Mouse (Mus musculus) CH12.LX (cell line): ENCODE results near the gene Gm20388. TPM values are rescaled to one million over a fixed set of nuclear protein-coding genes. Genes with fewer than 3 reads are reported as not detected.
"Not testable (repeated sequence)": the region's sequence is repeated elsewhere in the genome, so short reads cannot be mapped to it uniquely, and the experiment has no call there.

Experiments used
- DNase-seq: peaks from one replicate; pipeline ENCODE4 v3.0.0-alpha.2; 2013; ENCODE audit errors: extremely low read depth
- H3K27ac ChIP-seq: 2 replicates; pipeline ENCODE4 v1.5.1; 2012; ENCODE audit warnings: low read depth, mild to moderate bottlenecking, control low read depth, moderate library complexity; ENCODE audit not compliant: insufficient read depth
- H3K27me3 ChIP-seq: replicated peaks from 2 replicates; pipeline ENCODE3; 2012; ENCODE audit warnings: inconsistent platforms
- H3K36me3 ChIP-seq, 2 experiments: replicated peaks in 1 of 2; 2 replicates each; pipeline versions ENCODE3 to v1.6.1; 2012; ENCODE audit warnings: inconsistent platforms in 1 of 2, low read length in 1 of 2, mild to moderate bottlenecking in 1 of 2, mixed read lengths in 1 of 2, moderate library complexity in 1 of 2; ENCODE audit not compliant: control insufficient read depth in 1 of 2, insufficient read depth in 1 of 2
- H3K4me1 ChIP-seq, 2 experiments: 2 replicates each; pipeline ENCODE4 v1.6.1; 2012; ENCODE audit warnings: inconsistent platforms in 1 of 2, moderate library complexity in 1 of 2; ENCODE audit not compliant: insufficient read depth in 2 of 2, control insufficient read depth in 1 of 2
- H3K4me2 ChIP-seq: 2 replicates; pipeline ENCODE4 v1.6.1; 2012; ENCODE audit warnings: low read depth, mild to moderate bottlenecking, control low read depth; ENCODE audit not compliant: poor library complexity, insufficient read depth, severe bottlenecking
- H3K4me3 ChIP-seq, 3 experiments: fragments of 150-350 bp in 1 of 3; sonication (generic) in 1 of 3; replicated peaks in 1 of 3; 2 replicates each; pipeline versions ENCODE3 to v1.5.1; 2011 to 2012; ENCODE audit warnings: low read depth in 2 of 3, low read length in 2 of 3, mild to moderate bottlenecking in 2 of 3, moderate library complexity in 2 of 3, control low read depth in 1 of 3, improper control_type of control experiment in 1 of 3, inconsistent platforms in 1 of 3, mixed read lengths in 1 of 3; ENCODE audit not compliant: poor library complexity in 1 of 3
- H3K79me2 ChIP-seq: replicated peaks from 2 replicates; pipeline ENCODE4 v1.6.1; 2012; ENCODE audit warnings: mild to moderate bottlenecking, moderate library complexity; ENCODE audit not compliant: control insufficient read depth, poor library complexity, insufficient read depth, severe bottlenecking; ENCODE audit errors: extremely low read depth
- H3K9ac ChIP-seq: 2 replicates; pipeline ENCODE4 v1.6.1; 2012; ENCODE audit warnings: low read depth, mild to moderate bottlenecking, control low read depth, moderate library complexity; ENCODE audit not compliant: insufficient read depth
- H3K9me3 ChIP-seq: replicated peaks from 2 replicates; pipeline ENCODE3; 2012; ENCODE audit warnings: low read length, inconsistent platforms, mixed read lengths
- BHLHE40 ChIP-seq: IDR thresholded peaks from 2 replicates; pipeline ENCODE4 v1.6.1; 2011; ENCODE audit warnings: mild to moderate bottlenecking, low read depth, low read length, improper control_type of control experiment
- EP300 ChIP-seq: IDR thresholded peaks from 2 replicates; pipeline ENCODE4 v1.6.1; 2011; ENCODE audit warnings: low read length, improper control_type of control experiment
- ETS1 ChIP-seq: conservative IDR thresholded peaks from 2 replicates; pipeline ENCODE4 v1.6.1; 2012; ENCODE audit warnings: low read depth, mild to moderate bottlenecking, inconsistent platforms, low read length, improper control_type of control experiment, moderate library complexity
- HCFC1 ChIP-seq: IDR thresholded peaks from 2 replicates; pipeline ENCODE4 v1.6.1; 2012; ENCODE audit warnings: low read depth, mild to moderate bottlenecking, inconsistent platforms, low read length, improper control_type of control experiment
- IRF4 ChIP-seq: IDR thresholded peaks from 2 replicates; pipeline ENCODE4 v1.6.1; 2014; ENCODE audit warnings: low read depth, mild to moderate bottlenecking, inconsistent platforms, low read length, improper control_type of control experiment
- KAT2A ChIP-seq: IDR thresholded peaks from 2 replicates; pipeline ENCODE4 v1.6.1; 2012; ENCODE audit warnings: low read length, improper control_type of control experiment, inconsistent platforms; ENCODE audit not compliant: insufficient replicate concordance
- MAX ChIP-seq: IDR thresholded peaks from 2 replicates; pipeline ENCODE4 v1.6.1; 2011; ENCODE audit warnings: low read length, improper control_type of control experiment
- MXI1 ChIP-seq: IDR thresholded peaks from 2 replicates; pipeline ENCODE4 v1.6.1; 2011; ENCODE audit warnings: mild to moderate bottlenecking, low read depth, low read length, improper control_type of control experiment
- MYC ChIP-seq: IDR thresholded peaks from 2 replicates; pipeline ENCODE4 v1.6.1; 2011; ENCODE audit warnings: low read depth, mild to moderate bottlenecking, improper control_type of control experiment, low read length
- NRF1 ChIP-seq: IDR thresholded peaks from 2 replicates; pipeline ENCODE4 v1.6.1; 2014; ENCODE audit warnings: low read depth, mild to moderate bottlenecking, inconsistent platforms, low read length, improper control_type of control experiment, moderate library complexity
- TCF12 ChIP-seq: IDR thresholded peaks from 2 replicates; pipeline ENCODE4 v1.6.1; 2014; ENCODE audit warnings: low read depth, mild to moderate bottlenecking, inconsistent platforms, low read length, improper control_type of control experiment
- UBTF ChIP-seq: IDR thresholded peaks from 2 replicates; pipeline ENCODE4 v1.6.1; 2012; ENCODE audit warnings: low read depth, mild to moderate bottlenecking, inconsistent platforms, low read length, improper control_type of control experiment, moderate library complexity
- ZC3H11A ChIP-seq: IDR thresholded peaks from 2 replicates; pipeline ENCODE4 v1.6.1; 2012; ENCODE audit warnings: low read depth, mild to moderate bottlenecking, inconsistent platforms, low read length, improper control_type of control experiment
- ZKSCAN1 ChIP-seq: IDR thresholded peaks from 2 replicates; pipeline ENCODE4 v1.6.1; 2012; ENCODE audit warnings: low read depth, inconsistent platforms, low read length, improper control_type of control experiment, borderline replicate concordance
- ZNF384 ChIP-seq: IDR thresholded peaks from 2 replicates; pipeline ENCODE4 v1.6.1; 2012; ENCODE audit warnings: low read depth, low read length, improper control_type of control experiment, inconsistent platforms
- dilution Hi-C: fragments of 300-500 bp; cut with MboI; formaldehyde crosslinking; loops from 2 replicates; pipeline ENCODE4 v1.14.3; 2020; ENCODE audit warnings: low sequenced_read_pairs; ENCODE audit not compliant: extremely low pct_unique_long_range_greater_than_20kb, extremely low pct_ligation_motif_present
- in situ Hi-C: fragments of 300-500 bp; cut with MboI; formaldehyde crosslinking; loops from 3 replicates; pipeline ENCODE4 v1.14.3; 2019; ENCODE audit warnings: low sequenced_read_pairs, low pct_ligation_motif_present, low pct_unique_long_range_greater_than_20kb, mixed read lengths
- polyA plus RNA-seq: library from polyadenylated mRNA; unstranded; fragments of >175 nt; gene quantifications from 2 replicates; pipeline ENCODE4 v1.2.1, GENCODE M21; 2012; ENCODE audit warnings: low read depth; ENCODE audit not compliant: insufficient read length
- total RNA-seq, 2 experiments: library from RNA; depleted of rRNA; stranded (reverse); fragments of 300-350 nt in 1 of 2; fragments of >200 nt in 1 of 2; gene quantifications; 2 replicates each; pipeline ENCODE4 v1.2.3; 2012 to 2014

Gm20388 gene
- total and polyA plus RNA-seq, 3 experiments: 14.8 to 26.3 (median 22.2) TPM

DNA sequence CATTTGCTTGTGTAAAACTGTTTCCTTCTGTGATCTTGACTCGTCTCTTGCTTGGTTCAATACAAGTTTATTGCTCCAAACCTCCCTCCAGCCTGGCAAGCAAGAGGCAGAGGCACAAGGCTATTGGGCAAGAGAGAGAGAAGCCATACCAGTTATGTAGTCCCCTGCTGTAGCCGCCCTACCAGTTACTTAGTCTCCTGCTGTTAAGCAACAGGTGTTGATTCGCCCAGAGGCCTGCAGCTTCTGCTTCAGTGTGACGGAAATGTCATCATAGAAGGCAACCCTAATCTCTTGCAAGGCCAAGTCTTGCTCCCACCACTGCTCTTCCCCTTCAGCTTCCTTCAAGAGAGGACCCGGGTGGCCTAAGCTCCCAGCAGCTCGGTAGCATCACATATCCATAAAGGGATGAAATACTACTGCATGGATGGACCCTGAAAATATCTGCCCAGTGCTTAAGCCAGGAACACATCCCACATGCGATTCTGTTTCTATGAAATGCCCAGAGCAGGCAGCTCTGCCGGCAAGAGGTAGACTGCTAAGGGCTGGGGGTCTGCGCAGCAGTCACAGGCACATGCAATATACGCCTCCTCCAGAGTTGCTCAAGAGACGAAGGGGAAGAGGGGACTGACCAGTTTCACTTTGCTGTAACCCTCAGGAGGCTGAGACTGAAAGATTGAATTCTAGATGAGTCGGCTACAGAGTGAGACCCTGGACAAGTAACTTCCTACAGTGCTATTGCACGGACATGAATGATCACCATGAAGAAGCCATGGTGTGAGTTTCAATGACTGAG, 3369.9 kb downstream of the Gm20388 start:
- in situ Hi-C loops (no loop called here), dilution Hi-C loops (no loop called here)
- H3K27me3 ChIP-seq: no peaks in the 10 kb centered on the region
- H3K9ac ChIP-seq: no peak overlapping the region
- no peak overlapping the region for H3K4me2 ChIP-seq
- peaks cover 9 to 23% of the 10 kb centered on the region in 2 experiments for H3K4me1 ChIP-seq
- TF ChIP-seq KAT2A (no peak), NRF1 (no peak), UBTF (no peak), ZKSCAN1 (no peak), HCFC1 (no peak), TCF12 (no peak), ZC3H11A (no peak), MXI1 (no peak)
- peaks cover 37 to 79% of the 10 kb centered on the region in 2 experiments for H3K36me3 ChIP-seq
- no peaks in the 10 kb centered on the region for H3K9me3 ChIP-seq
- no peak for DNase-seq
- H3K79me2 ChIP-seq: no peaks in the 10 kb centered on the region
- H3K27ac ChIP-seq: no peak overlapping the region
- no peak overlapping the region for H3K4me3 ChIP-seq

DNA sequence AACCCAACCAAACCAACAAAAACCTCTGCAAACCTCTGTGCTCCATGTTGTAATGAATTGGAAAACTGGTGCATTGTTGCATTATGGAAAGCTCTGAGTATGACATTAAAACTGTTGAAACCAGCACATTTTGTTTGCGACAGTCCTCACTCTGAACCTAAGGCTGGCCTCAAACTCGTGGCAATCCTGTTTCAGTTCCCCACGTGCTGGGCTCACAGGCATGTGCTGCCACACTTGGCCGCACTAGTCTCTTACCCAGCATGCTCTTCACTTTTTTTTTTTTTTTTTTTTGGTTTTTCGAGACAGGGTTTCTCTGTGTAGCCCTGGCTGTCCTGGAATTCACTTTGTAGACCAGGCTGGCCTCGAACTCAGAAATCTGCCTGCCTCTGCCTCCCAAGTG, 3372.4 kb downstream of the Gm20388 start:
- Histone ChIP-seq H3K4me1 (peaks cover 15 to 31% of the 10 kb centered on the region in 2 experiments), H3K36me3 (peaks cover 30 to 81% of the 10 kb centered on the region in 2 experiments)
- H3K9ac ChIP-seq, H3K27ac ChIP-seq, H3K4me2 ChIP-seq, H3K4me3 ChIP-seq, dilution Hi-C loops, H3K9me3 ChIP-seq, in situ Hi-C loops, H3K79me2 ChIP-seq, H3K27me3 ChIP-seq: not testable (repeated sequence)
- DNase-seq: peak; percentile 45
- TF ChIP-seq MAX (peak; percentile 94), IRF4 (0 out of 2 replicates have a peak, but pooled peaks have one; percentile 25), ZNF384 (peak; percentile 83), BHLHE40 (peak; percentile 94), MYC (peak; percentile 97), ETS1 (peak; percentile 48), EP300 (peak; percentile 24; the same call in 1 of the 2 replicates)
- TF ChIP-seq, all 38 proteins: peak for 7; not testable (repeated sequence) for 31
